Mouse (Mus musculus): Measurements from ENCODE around the gene Rock2. TPM values are rescaled to one million over a fixed set of nuclear protein-coding genes. Genes with fewer than 3 reads are reported as not detected.

The Rock2 gene
- polyA plus RNA-seq, 1 experiment from 2014 or later, result 16.5 TPM

DNA sequence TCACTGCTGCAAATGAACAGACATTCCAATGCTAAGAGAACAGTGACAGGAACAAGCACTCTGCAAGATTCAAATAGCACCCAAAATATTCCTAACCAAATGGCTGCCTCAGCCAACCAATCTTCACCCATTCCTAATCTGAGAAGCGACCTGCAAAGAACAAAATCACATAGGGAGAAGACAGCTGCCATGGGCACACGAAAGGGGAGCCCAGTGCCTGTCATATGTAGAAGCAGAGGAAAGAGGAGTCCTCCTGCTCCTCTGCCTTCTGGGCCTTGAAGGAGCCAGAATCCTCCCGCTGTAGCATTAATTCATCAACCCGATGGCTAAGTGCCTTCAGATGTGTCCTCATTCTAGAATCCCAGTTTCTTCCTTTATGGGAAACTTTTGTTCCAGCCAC lies 10.2 kb upstream of the Rock2 start:
- H3K36me3 ChIP-seq, result no peaks in the 10 kb centered on the region
- H3K4me2 ChIP-seq, result no peak overlapping the region
- no peak overlapping the region for H3K4me3 ChIP-seq (replicated peaks)
- H3K27me3 ChIP-seq, result no peaks in the 10 kb centered on the region
- no peak overlapping the region for H3K9ac ChIP-seq (replicated peaks)
- H3K4me1 ChIP-seq (replicated peaks), result no peaks in the 10 kb centered on the region
- no peak for ATAC-seq (ENCODE audit: insufficient number of reproducible peaks, insufficient read depth, low FRiP score, low TSS enrichment, low read depth)
- H3K27ac ChIP-seq, result no peak overlapping the region
- no peaks in the 10 kb centered on the region for H3K9me3 ChIP-seq
- WGBS, result 83% methylated on average over 4 of the region's 4 CpGs

DNA sequence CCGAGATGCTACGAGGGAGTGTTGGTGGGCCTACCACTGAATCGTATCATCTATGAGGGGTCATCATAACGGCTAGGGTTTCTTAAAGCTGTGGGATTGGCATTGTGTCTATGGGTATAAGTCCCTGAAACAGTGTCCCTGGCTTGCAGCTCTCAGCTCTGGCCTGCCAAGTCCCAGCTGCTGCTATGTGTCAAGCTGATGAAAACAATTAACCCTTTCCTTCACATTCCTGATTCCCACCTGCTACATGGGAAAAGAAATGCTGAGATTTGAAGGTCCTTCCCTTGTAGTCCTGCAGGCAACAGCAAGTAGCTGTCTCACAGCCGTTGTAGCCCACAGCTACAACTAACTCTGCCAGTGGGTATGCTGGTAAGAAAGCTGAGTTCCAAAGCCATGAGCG lies 8.3 kb upstream of the Rock2 start:
- H3K9me3 ChIP-seq, result no peaks in the 10 kb centered on the region
- WGBS, result 83% methylated on average over 6 of the region's 6 CpGs
- H3K4me1 ChIP-seq (replicated peaks), result no peaks in the 10 kb centered on the region
- no peak overlapping the region for H3K4me3 ChIP-seq (replicated peaks)
- H3K4me2 ChIP-seq, result no peak overlapping the region
- no peak for ATAC-seq (ENCODE audit: insufficient number of reproducible peaks, insufficient read depth, low FRiP score, low TSS enrichment, low read depth)
- no peak overlapping the region for H3K9ac ChIP-seq (replicated peaks)
- no peaks in the 10 kb centered on the region for H3K36me3 ChIP-seq
- no peak overlapping the region for H3K27ac ChIP-seq
- H3K27me3 ChIP-seq, result no peaks in the 10 kb centered on the region

DNA sequence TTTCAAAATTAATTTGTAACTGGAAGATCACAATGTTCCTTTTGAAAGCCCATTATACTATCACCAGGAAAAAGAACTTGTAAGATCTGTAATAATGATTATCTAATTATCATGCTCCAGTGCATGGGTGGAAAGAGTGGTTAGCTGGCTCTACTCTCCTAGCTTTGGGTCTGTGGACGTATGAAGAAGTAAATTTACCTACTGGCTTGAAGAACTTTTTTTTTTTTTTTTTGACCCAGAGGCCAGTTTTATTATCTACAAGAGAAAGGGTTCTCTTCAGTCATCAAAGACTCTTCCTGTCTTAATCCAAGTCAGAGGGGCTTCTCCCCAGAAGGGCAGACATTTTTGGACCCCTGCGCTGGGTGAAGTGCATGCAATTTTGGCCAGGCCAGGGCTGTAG lies 1.7 kb upstream of the Rock2 start:
- ATAC-seq (ENCODE audit: insufficient number of reproducible peaks, insufficient read depth, low FRiP score, low TSS enrichment, low read depth), result no peak
- WGBS, result 91% methylated on average over 2 of the region's 2 CpGs
- H3K4me2 ChIP-seq, result no peak overlapping the region

DNA sequence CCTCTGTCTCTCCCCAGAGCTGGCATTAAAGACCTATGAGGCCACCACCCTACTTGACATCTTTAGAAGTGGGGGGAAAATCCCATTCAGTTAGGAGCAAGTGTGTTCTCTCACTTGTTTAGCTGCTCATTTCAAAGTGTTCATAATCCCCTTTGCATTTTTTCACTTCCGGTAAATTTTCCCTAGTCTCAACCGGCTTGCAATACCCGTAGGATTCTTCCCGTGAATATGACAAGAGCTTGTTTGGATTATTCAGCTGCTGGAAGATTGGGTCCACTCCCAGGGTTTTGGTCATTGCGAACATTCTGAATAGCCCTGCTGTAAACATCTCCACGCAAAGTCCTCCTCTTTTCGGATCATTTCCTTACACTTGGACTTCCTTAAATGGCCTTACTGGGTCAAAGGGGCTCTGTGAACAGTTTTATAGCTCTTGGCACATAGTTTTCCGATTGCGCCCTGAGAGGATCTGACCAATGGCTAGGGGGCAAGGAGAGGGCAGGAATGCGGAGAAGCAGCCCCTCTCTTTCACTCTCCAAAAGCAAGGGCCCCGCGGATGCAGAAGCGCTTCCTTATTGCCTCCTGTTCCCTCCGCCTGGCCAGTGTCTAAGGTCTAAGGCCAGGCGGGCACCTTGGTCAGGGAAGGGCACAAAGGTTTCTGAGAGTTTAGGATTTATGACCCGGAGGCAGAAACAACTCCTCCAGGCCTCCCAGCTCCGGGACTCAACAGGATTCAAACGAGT lies 869 bp upstream of the Rock2 start:
- H3K4me1 ChIP-seq (replicated peaks), result peaks cover 27% of the 10 kb centered on the region

More for the DNA sequence above, 1.7 kb upstream of the Rock2 start:
- Histone ChIP-seq H3K4me1 (replicated peaks) (peaks cover 25% of the 10 kb centered on the region), H3K27ac (no peak overlapping the region), H3K36me3 (no peaks in the 10 kb centered on the region), H3K4me3 (replicated peaks) (no peak overlapping the region), H3K9ac (replicated peaks) (no peak overlapping the region), H3K9me3 (no peaks in the 10 kb centered on the region), H3K27me3 (no peaks in the 10 kb centered on the region)

DNA sequence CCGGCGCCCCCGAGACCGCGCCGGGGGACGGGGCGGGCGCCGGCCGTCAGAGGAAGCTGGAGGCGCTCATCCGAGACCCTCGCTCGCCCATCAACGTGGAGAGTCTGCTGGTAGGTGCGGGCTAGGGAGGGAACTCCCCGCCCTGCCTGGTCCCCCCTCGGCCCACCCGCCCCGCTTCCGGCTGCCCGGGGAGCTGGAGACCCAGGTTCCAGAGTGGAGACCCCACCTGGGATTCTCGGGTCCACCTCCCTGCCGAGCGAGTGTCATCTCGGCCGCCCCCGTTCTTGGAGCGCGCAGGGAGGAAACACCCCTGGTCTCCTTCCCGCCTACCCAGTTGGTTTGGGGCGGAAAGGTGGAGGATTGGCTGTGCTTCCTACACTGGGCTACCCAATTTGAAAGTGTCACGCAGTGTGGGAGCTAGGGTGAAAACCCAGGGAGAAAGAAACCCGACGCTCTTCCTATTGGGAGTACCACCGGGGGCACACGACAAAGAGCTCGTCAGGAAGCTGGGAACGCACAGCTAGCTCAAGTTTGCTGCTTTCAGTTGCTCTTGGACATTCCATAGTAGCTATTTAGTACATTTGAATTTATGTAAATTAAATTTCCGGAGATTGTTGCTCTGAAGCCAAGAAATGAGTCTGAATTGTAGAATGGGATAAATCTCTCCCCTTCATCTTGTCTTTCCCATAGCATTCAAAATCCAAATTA lies 680 bp downstream of the Rock2 start:
- Histone ChIP-seq H3K4me1 (replicated peaks) (peaks cover 28% of the 10 kb centered on the region), H3K9me3 (no peaks in the 10 kb centered on the region), H3K9ac (replicated peaks) (peak overlapping the region; percentile 90), H3K4me2 (peak overlapping the region; percentile 75), H3K4me3 (replicated peaks) (peak overlapping the region; percentile 91), H3K36me3 (no peaks in the 10 kb centered on the region), H3K27ac (peak overlapping the region; percentile 96), H3K27me3 (no peaks in the 10 kb centered on the region)
- WGBS, result 2% methylated on average over 34 of the region's 41 CpGs
- peak; percentile 49 for ATAC-seq (ENCODE audit: insufficient number of reproducible peaks, insufficient read depth, low FRiP score, low TSS enrichment, low read depth)

More for the DNA sequence above, 869 bp upstream of the Rock2 start:
- Histone ChIP-seq H3K27me3 (no peaks in the 10 kb centered on the region), H3K4me2 (peak overlapping the region; percentile 82), H3K9me3 (no peaks in the 10 kb centered on the region), H3K4me3 (replicated peaks) (peak overlapping the region; percentile 91), H3K9ac (replicated peaks) (peak overlapping the region; percentile 90), H3K27ac (peak overlapping the region; percentile 96), H3K36me3 (no peaks in the 10 kb centered on the region)
- no peak for ATAC-seq (ENCODE audit: insufficient number of reproducible peaks, insufficient read depth, low FRiP score, low TSS enrichment, low read depth)
- WGBS, result 4% methylated on average over 18 of the region's 18 CpGs

DNA sequence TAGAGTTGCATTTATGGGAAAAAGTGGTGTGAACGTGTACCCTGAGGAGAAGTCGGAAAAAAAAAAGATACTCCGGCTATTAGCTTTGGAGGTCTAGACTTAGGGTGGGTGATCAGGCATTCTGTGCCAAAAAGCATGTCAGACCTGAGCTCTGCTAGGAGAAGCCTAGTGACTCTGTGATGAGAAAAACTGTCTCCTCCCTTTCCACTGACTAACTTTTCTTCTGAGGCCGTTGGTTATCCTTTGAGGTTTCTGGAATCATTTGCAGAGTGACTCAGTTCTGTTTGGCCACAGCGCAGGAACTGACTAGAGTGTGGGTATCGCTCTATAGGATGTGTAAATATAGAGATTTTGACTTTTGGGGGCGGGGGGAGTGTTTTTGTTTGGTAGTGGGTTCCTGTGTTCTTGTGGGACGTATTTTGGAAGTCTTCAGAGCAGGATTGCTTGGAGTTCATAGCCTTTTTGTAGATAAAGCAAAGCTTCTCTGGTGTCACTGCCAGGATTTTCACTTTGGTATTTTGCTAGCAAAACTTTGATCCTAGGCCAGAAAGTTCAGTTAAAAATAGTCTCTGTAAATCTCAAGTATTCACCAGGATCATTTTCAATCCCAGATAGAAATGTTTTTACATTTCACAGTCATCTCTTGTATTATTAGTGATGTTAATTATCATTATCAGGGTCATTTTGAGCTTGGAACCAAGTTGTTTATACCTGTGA lies 1.5 kb downstream of the Rock2 start:
- no peak for ATAC-seq (ENCODE audit: insufficient number of reproducible peaks, insufficient read depth, low FRiP score, low TSS enrichment, low read depth)
- WGBS, result 27% methylated on average over 8 of the region's 8 CpGs
- H3K36me3 ChIP-seq, result no peaks in the 10 kb centered on the region
- H3K27ac ChIP-seq, result no peak overlapping the region
- H3K4me1 ChIP-seq (replicated peaks), result peaks cover 28% of the 10 kb centered on the region
- no peaks in the 10 kb centered on the region for H3K9me3 ChIP-seq
- H3K4me2 ChIP-seq, result peak overlapping the region; percentile 75
- H3K27me3 ChIP-seq, result no peaks in the 10 kb centered on the region
- H3K4me3 ChIP-seq (replicated peaks), result peak overlapping the region; percentile 91
- H3K9ac ChIP-seq (replicated peaks), result peak overlapping the region; percentile 90

DNA sequence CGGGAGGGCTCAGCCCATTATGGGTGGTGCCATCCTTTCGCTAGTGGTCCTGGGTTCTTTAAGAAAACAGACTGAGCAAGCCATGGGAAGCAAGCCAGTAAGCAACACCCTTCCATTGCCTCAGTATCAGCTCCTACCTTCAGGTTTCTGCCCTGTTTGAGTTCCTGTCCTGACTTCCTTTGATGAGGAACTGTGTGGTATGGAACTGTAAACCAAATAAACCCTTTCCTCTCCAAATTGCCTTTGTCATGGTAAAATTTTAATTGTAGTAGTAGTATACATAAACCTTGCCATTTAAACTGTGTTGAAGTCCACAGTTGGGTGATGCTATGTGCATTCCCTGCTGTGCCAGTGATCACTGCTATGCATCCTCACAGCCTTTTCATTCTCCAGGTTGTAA lies 2.5 kb downstream of the Rock2 start:
- peaks cover 28% of the 10 kb centered on the region for H3K4me1 ChIP-seq (replicated peaks)
- no peak overlapping the region for H3K9ac ChIP-seq (replicated peaks)
- H3K4me3 ChIP-seq (replicated peaks), result no peak overlapping the region
- no peak overlapping the region for H3K27ac ChIP-seq
- 80% methylated on average over 2 of the region's 2 CpGs for WGBS
- no peaks in the 10 kb centered on the region for H3K36me3 ChIP-seq
- no peaks in the 10 kb centered on the region for H3K27me3 ChIP-seq
- no peak for ATAC-seq (ENCODE audit: insufficient number of reproducible peaks, insufficient read depth, low FRiP score, low TSS enrichment, low read depth)
- 0 out of 2 replicates have a peak overlapping the region, but pooled peaks have one; percentile 75 for H3K4me2 ChIP-seq
- H3K9me3 ChIP-seq, result no peaks in the 10 kb centered on the region

- 43% methylated on average over 2 of the region's 2 CpGs for WGBS
- no peak for ATAC-seq (ENCODE audit: insufficient number of reproducible peaks, insufficient read depth, low FRiP score, low TSS enrichment, low read depth)
- H3K27ac ChIP-seq, result no peak overlapping the region
- H3K9me3 ChIP-seq, result no peaks in the 10 kb centered on the region
- no peaks in the 10 kb centered on the region for H3K36me3 ChIP-seq
- H3K9ac ChIP-seq (replicated peaks), result no peak overlapping the region
- H3K4me2 ChIP-seq, result no peak overlapping the region
- no peak overlapping the region for H3K4me3 ChIP-seq (replicated peaks)
- H3K4me1 ChIP-seq (replicated peaks), result peaks cover 28% of the 10 kb centered on the region
- no peaks in the 10 kb centered on the region for H3K27me3 ChIP-seq
Measured at GRCm38 (mm10) chr12:16898221-16898620, 3.5 kb downstream of the Rock2 start.

- Histone ChIP-seq H3K9me3 (no peaks in the 10 kb centered on the region), H3K9ac (replicated peaks) (no peak overlapping the region), H3K4me3 (replicated peaks) (no peak overlapping the region), H3K36me3 (no peaks in the 10 kb centered on the region), H3K27me3 (no peaks in the 10 kb centered on the region), H3K27ac (no peak overlapping the region), H3K4me1 (replicated peaks) (peaks cover 22% of the 10 kb centered on the region), H3K4me2 (no peak overlapping the region)
- no peak for ATAC-seq (ENCODE audit: insufficient number of reproducible peaks, insufficient read depth, low FRiP score, low TSS enrichment, low read depth)
Measured at GRCm38 (mm10) chr12:16898790-16899189, 4.1 kb downstream of the Rock2 start.

- H3K27ac ChIP-seq, result no peak overlapping the region
- ATAC-seq (ENCODE audit: insufficient number of reproducible peaks, insufficient read depth, low FRiP score, low TSS enrichment, low read depth), result no peak
- H3K4me1 ChIP-seq (replicated peaks), result peaks cover 16% of the 10 kb centered on the region
- WGBS, result 72% methylated on average over 3 of the region's 3 CpGs
- no peak overlapping the region for H3K4me2 ChIP-seq
- H3K4me3 ChIP-seq (replicated peaks), result no peak overlapping the region
- H3K36me3 ChIP-seq, result no peaks in the 10 kb centered on the region
- no peaks in the 10 kb centered on the region for H3K9me3 ChIP-seq
- no peaks in the 10 kb centered on the region for H3K27me3 ChIP-seq
- H3K9ac ChIP-seq (replicated peaks), result no peak overlapping the region
Measured at GRCm38 (mm10) chr12:16900625-16901222, 6.0 kb downstream of the Rock2 start.

All from limb, embryonic 12.5 days (tissue).